Mouse (Mus musculus) thymus, adult 2 months (tissue): ENCODE data around the gene Tfpi2.

Source experiments
- CTCF ChIP-seq: fragments of 200-500 bp; IDR thresholded peaks from 2 replicates; pipeline ENCODE4 v1.5.1; 2012; ENCODE audit warnings: mild to moderate bottlenecking, control low read depth, low read length, moderate library complexity, borderline replicate concordance; ENCODE audit not compliant: control insufficient read depth, poor library complexity, insufficient read depth; ENCODE audit errors: extremely low read depth
- POLR2A ChIP-seq: fragments of 200-500 bp; IDR thresholded peaks from 2 replicates; pipeline ENCODE4 v1.6.1; 2012; ENCODE audit warnings: mild to moderate bottlenecking, low read length, control low read depth, moderate library complexity; ENCODE audit not compliant: control insufficient read depth, poor library complexity, insufficient read depth; ENCODE audit errors: extremely low read depth

DNA sequence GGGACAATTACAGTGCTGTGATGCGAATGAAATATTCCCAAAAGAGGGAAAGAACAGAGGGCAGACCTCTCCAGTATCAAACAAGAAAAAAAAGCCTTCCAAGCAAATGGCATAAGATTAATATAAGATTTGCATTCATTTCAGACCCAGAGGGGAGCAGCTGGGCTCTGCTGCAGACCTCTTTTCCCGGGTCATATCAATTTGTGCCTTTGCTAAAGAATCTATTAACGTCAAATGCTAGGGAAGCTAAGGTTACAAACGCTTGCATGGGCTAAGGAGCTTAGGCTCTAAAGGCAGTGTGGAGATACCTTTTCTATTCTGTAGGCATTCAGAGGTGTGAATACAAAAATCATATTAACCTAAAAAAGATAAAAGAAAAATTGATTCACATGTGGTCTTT is 33.8 kb downstream of the Tfpi2 start:
- no peak for TF ChIP-seq CTCF
- TF ChIP-seq POLR2A, result no peak
